Mouse (Mus musculus) ES-E14 (cell line): ENCODE measurements around the gene Iglon5.

Experiments used
- CHD2 ChIP-seq: IDR thresholded peaks from 2 replicates; pipeline ENCODE4 v1.6.1; 2014; ENCODE audit warnings: mild to moderate bottlenecking, low read depth, low read length, inconsistent platforms
- HCFC1 ChIP-seq: IDR thresholded peaks from 2 replicates; pipeline ENCODE4 v1.6.1; 2012; ENCODE audit warnings: low read length, inconsistent platforms, borderline replicate concordance; ENCODE audit not compliant: insufficient read depth
- MAFK ChIP-seq: IDR thresholded peaks from 2 replicates; pipeline ENCODE4 v1.6.1; 2014; ENCODE audit warnings: mild to moderate bottlenecking, low read depth, low read length, inconsistent platforms; ENCODE audit not compliant: insufficient read depth
- ZC3H11A ChIP-seq: IDR thresholded peaks from 2 replicates; pipeline ENCODE4 v1.6.1; 2012; ENCODE audit warnings: low read depth, mild to moderate bottlenecking, inconsistent platforms, low read length, borderline replicate concordance
- ZNF384 ChIP-seq: IDR thresholded peaks from 2 replicates; pipeline ENCODE4 v1.6.1; 2012; ENCODE audit warnings: low read depth, low read length, inconsistent platforms

GRCm38 (mm10) chr7:43451726-43452125 is 38.1 kb downstream of the Iglon5 start:
- TF ChIP-seq CHD2 (no peak), HCFC1 (no peak), MAFK (no peak), ZNF384 (no peak), ZC3H11A (no peak)
